Mouse (Mus musculus) limb, embryonic 15.5 days (tissue): ENCODE measurements around the gene B230217C12Rik. TPM values are rescaled to one million over a fixed set of nuclear protein-coding genes. Genes with fewer than 3 reads are reported as not detected.

Source experiments
- ATAC-seq: fragments of 200-750 bp; cut with Nextera tagmentation; 2 replicates; pipeline ENCODE4 v1.8.0; 2017; ENCODE audit warnings: low read depth, moderate TSS enrichment; ENCODE audit not compliant: insufficient number of reproducible peaks, low FRiP score, low TSS enrichment
- H3K27ac ChIP-seq: fragments of 300-500 bp; sonication (generic); 2 replicates; pipeline ENCODE4 v1.5.1; 2015; ENCODE audit warnings: moderate library complexity, mild to moderate bottlenecking, inconsistent platforms
- H3K27me3 ChIP-seq: fragments of 300-500 bp; sonication (generic); 2 replicates; pipeline ENCODE4 v1.6.1; 2015; ENCODE audit warnings: inconsistent platforms
- H3K36me3 ChIP-seq: fragments of 300-500 bp; sonication (generic); 2 replicates; pipeline ENCODE4 v1.6.1; 2015; ENCODE audit warnings: inconsistent platforms
- H3K4me1 ChIP-seq: fragments of 300-500 bp; sonication (generic); 2 replicates; pipeline ENCODE4 v1.6.1; 2015; ENCODE audit warnings: inconsistent platforms
- H3K4me2 ChIP-seq: fragments of 300-500 bp; sonication (generic); 2 replicates; pipeline ENCODE4 v1.6.1; 2015; ENCODE audit warnings: mild to moderate bottlenecking, inconsistent platforms
- H3K4me3 ChIP-seq: fragments of 300-500 bp; sonication (generic); 2 replicates; pipeline ENCODE4 v1.5.1; 2015; ENCODE audit warnings: mild to moderate bottlenecking, inconsistent platforms
- H3K9ac ChIP-seq: fragments of 300-500 bp; sonication (generic); 2 replicates; pipeline ENCODE4 v1.6.1; 2015; ENCODE audit warnings: inconsistent platforms
- H3K9me3 ChIP-seq: fragments of 300-500 bp; sonication (generic); 2 replicates; pipeline ENCODE4 v1.6.1; 2016; ENCODE audit warnings: inconsistent platforms
- WGBS: fragments of 180-500 bp; shearing (Covaris S2); methylation state at CpG from one replicate; pipeline ENCODE4 v1.1.7; 2015; 5-methylcytosine and 5-hydroxymethylcytosine counted together
- polyA plus RNA-seq: library from polyadenylated mRNA; unstranded; fragments of >200 nt; fragmentation: Nextera tagmentation; extraction: Ambion mirVana; gene quantifications from 2 replicates; pipeline ENCODE4 v1.2.1, GENCODE M21; 2015

The B230217C12Rik gene
- polyA plus RNA-seq, 1 experiment from 2014 or later = 5.3 TPM

DNA sequence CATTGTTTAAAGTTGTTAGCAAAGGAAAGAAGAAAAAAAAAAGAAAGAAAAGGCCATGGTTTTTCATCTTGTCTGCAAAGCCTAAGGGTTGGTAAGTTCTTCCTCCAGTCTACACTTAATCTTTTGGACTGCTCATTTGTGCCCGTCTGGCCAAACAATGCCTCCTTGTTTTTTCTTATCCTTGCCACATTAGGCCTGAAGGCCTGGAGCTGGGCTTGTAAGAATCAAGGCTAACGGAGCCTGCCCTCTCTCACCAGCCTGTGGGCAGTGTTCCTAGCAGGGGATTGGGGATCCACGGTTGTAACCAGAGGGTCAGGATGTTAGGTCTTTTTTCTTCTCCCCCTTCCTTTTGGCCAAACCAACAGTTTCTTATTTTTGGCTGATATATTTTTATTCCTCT, 29.6 kb upstream of the B230217C12Rik start:
- 27% methylated on average over 3 of the region's 3 CpGs for WGBS
- Histone ChIP-seq H3K36me3 (peaks cover 61% of the 10 kb centered on the region), H3K4me3 (no peak overlapping the region)

GRCm38 (mm10) chr11:97811569-97812362, 28.8 kb upstream of the B230217C12Rik start:
- H3K9ac ChIP-seq = no peak overlapping the region
- peaks cover 68% of the 10 kb centered on the region for H3K36me3 ChIP-seq
- no peak for ATAC-seq
- H3K27ac ChIP-seq = no peak overlapping the region
- H3K4me2 ChIP-seq = no peak overlapping the region
- peaks cover 84% of the 10 kb centered on the region for H3K4me1 ChIP-seq
- no peaks in the 10 kb centered on the region for H3K9me3 ChIP-seq
- no peak overlapping the region for H3K4me3 ChIP-seq
- H3K27me3 ChIP-seq = no peaks in the 10 kb centered on the region
- WGBS = 53% methylated on average over 12 of the region's 13 CpGs

More for the DNA sequence above, 29.6 kb upstream of the B230217C12Rik start:
- Histone ChIP-seq H3K4me2 (no peak overlapping the region), H3K9me3 (no peaks in the 10 kb centered on the region), H3K4me1 (peaks cover 87% of the 10 kb centered on the region), H3K9ac (no peak overlapping the region), H3K27ac (no peak overlapping the region), H3K27me3 (no peaks in the 10 kb centered on the region)
- ATAC-seq = no peak

DNA sequence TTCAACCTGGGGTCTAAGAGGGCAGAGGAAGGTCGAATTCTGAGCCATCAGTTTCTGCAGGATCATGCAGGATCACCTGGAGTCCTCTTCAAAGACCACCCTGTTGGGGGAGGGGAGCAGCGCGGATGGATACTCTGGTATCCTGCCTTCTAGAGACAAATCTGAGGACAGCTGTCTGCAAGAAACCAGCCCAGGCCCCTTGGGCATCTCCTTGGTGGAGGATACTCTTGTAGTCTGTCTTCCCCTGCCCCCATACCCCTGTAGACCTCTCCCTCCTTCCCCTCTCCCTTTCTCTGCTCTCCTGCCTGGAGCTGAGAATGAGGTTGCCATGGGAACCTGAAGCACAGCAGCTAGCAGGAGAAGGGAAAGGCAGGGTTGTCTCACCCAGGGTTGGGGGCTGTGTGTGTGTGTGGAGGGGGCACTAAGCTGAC, 28.1 kb upstream of the B230217C12Rik start:
- peaks cover 69% of the 10 kb centered on the region for H3K36me3 ChIP-seq
- 0 out of 2 replicates have a peak overlapping the region, but pooled peaks have one; percentile 1 for H3K27ac ChIP-seq
- H3K9me3 ChIP-seq = no peaks in the 10 kb centered on the region
- H3K27me3 ChIP-seq = no peaks in the 10 kb centered on the region
- WGBS = 37% methylated on average over 3 of the region's 3 CpGs
- no peak overlapping the region for H3K4me3 ChIP-seq
- H3K9ac ChIP-seq = no peak overlapping the region
- ATAC-seq = no peak
- peaks cover 87% of the 10 kb centered on the region for H3K4me1 ChIP-seq
- no peak overlapping the region for H3K4me2 ChIP-seq

DNA sequence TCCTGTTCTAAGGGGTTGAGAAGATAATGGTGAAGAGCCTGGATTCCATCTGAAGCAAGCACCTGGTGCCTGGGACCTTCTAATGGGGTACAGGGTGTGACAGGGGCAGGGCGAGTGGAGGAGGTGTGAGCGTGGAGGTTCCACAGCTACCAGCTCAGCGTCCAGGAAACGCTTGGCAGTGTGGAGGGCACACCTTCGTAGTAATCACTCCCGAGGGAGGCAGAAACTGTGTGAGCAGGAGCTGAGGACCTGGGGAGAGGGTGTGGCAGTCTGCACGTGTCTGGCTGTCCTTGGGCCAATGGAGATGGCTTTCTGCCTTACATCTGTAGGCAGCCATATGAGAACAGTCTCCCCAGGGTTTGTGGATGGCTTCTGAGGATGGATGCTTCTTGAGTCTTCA, 27.5 kb upstream of the B230217C12Rik start:
- H3K4me1 ChIP-seq = peaks cover 87% of the 10 kb centered on the region
- H3K4me2 ChIP-seq = no peak overlapping the region
- peaks cover 69% of the 10 kb centered on the region for H3K36me3 ChIP-seq
- H3K4me3 ChIP-seq = no peak overlapping the region
- WGBS = 41% methylated on average over 7 of the region's 7 CpGs
- no peak overlapping the region for H3K9ac ChIP-seq
- no peak for ATAC-seq
- H3K9me3 ChIP-seq = no peaks in the 10 kb centered on the region
- no peak overlapping the region for H3K27ac ChIP-seq
- no peaks in the 10 kb centered on the region for H3K27me3 ChIP-seq

GRCm38 (mm10) chr11:97813746-97814515, 26.6 kb upstream of the B230217C12Rik start:
- H3K4me3 ChIP-seq = no peak overlapping the region
- peaks cover 68% of the 10 kb centered on the region for H3K36me3 ChIP-seq
- H3K4me1 ChIP-seq = peaks cover 87% of the 10 kb centered on the region
- no peaks in the 10 kb centered on the region for H3K9me3 ChIP-seq
- H3K9ac ChIP-seq = no peak overlapping the region
- H3K4me2 ChIP-seq = no peak overlapping the region
- WGBS = 76% methylated on average over 17 of the region's 17 CpGs
- H3K27ac ChIP-seq = no peak overlapping the region
- H3K27me3 ChIP-seq = no peaks in the 10 kb centered on the region
- ATAC-seq = no peak

DNA sequence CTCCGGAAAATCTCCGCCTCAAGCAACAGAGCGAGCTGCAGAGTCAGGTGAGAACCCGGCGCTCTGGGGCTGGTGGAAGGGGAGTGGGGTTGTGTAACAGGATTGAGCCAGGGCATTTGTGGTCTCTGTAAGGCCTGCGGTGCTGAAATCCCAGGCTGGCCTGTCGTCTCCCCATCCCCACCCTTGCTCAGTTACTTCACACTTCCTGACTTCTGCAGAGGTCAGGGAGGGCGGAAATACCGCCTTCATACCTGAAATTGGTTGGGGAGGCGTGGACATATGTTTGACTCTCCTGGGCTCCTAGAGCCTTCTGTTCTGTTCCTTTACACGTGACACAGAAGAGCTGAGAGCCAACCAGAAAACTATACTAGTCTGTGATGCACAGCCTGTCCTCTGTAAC, 24.8 kb upstream of the B230217C12Rik start:
- Histone ChIP-seq H3K9me3 (no peaks in the 10 kb centered on the region), H3K36me3 (peaks cover 65% of the 10 kb centered on the region), H3K27me3 (no peaks in the 10 kb centered on the region), H3K4me1 (peaks cover 77% of the 10 kb centered on the region), H3K9ac (no peak overlapping the region), H3K27ac (0 out of 2 replicates have a peak overlapping the region, but pooled peaks have one; percentile 7), H3K4me2 (no peak overlapping the region), H3K4me3 (no peak overlapping the region)
- WGBS = 55% methylated on average over 11 of the region's 11 CpGs
- ATAC-seq = no peak

DNA sequence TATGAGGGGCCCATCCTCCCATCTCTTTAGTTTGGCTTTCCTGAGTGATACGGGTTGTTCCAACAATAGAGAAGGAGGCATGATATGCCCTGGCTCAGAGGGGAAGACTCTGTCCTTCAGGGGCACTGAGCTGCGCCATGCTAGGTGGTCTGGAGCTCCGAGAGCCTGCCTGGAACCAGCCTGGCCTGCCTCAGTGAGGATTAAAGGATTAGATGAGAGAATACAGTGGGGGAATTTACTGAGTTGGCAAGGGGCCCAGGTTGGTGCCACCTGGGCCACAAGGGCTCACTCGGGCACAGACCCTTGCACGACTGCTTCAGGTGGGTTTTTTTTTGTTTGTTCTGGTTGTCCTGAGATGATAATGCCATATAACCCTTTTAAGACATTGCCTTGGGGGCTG, 24.4 kb upstream of the B230217C12Rik start:
- H3K9ac ChIP-seq = no peak overlapping the region
- 0 out of 2 replicates have a peak overlapping the region, but pooled peaks have one; percentile 7 for H3K27ac ChIP-seq
- no peak overlapping the region for H3K4me3 ChIP-seq
- H3K27me3 ChIP-seq = no peaks in the 10 kb centered on the region
- 51% methylated on average over 5 of the region's 5 CpGs for WGBS
- peaks cover 77% of the 10 kb centered on the region for H3K4me1 ChIP-seq
- H3K9me3 ChIP-seq = no peaks in the 10 kb centered on the region
- H3K36me3 ChIP-seq = peaks cover 70% of the 10 kb centered on the region
- no peak overlapping the region for H3K4me2 ChIP-seq
- no peak for ATAC-seq

DNA sequence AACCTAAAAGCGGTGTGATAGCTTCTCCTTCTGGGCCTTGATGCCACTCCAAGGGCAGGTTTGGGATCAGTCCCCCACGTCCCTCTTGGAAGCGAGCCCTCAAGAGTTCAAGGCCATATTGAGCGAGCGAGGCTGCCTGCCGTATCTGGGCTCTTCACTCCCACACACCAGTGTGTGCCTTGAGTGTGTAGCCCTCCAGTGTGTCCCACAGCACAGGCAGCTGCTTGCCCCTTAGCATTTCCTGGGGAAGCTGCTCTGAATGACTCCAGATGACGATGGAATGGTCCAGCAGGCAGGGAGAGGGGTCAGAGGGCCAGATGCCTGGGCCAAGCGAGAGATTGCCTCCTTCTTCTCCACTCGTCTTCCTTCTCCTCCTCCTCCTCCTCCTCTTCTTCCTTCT, 23.7 kb upstream of the B230217C12Rik start:
- H3K9ac ChIP-seq = no peak overlapping the region
- peaks cover 70% of the 10 kb centered on the region for H3K4me1 ChIP-seq
- no peak for ATAC-seq
- no peaks in the 10 kb centered on the region for H3K9me3 ChIP-seq
- peak overlapping the region; percentile 17 for H3K27ac ChIP-seq
- H3K36me3 ChIP-seq = peaks cover 77% of the 10 kb centered on the region
- no peak overlapping the region for H3K4me2 ChIP-seq
- no peaks in the 10 kb centered on the region for H3K27me3 ChIP-seq
- H3K4me3 ChIP-seq = no peak overlapping the region
- WGBS = 52% methylated on average over 9 of the region's 9 CpGs

- H3K27ac ChIP-seq = no peak overlapping the region
- H3K9me3 ChIP-seq = no peaks in the 10 kb centered on the region
- no peaks in the 10 kb centered on the region for H3K27me3 ChIP-seq
- H3K36me3 ChIP-seq = peaks cover 77% of the 10 kb centered on the region
- H3K9ac ChIP-seq = no peak overlapping the region
- WGBS = 38% methylated on average over 5 of the region's 5 CpGs
- no peak overlapping the region for H3K4me3 ChIP-seq
- no peak for ATAC-seq
- no peak overlapping the region for H3K4me2 ChIP-seq
- peaks cover 66% of the 10 kb centered on the region for H3K4me1 ChIP-seq
These were observed 23.2 kb upstream of the B230217C12Rik start for GRCm38 (mm10) chr11:97817379-97817778.

DNA sequence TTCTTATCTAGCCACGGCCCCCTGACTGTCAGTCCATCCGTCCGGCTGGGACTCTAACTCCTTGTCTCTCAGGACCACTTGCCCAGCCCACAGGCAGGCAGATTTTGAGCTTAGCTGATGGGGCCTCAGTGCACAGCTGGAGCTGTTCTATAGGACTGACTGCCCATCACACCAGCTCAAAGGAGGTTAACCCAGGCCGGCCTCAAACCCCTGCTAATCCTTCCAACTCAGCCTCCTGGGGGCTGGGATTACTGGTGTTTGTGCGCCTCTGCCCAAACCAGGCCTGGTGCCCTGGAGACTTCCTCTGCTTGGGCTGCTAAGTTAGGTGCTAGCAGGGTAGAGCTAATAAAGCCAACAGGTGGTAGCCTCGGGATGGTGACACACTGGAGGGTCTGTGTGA, 22.6 kb upstream of the B230217C12Rik start:
- H3K27ac ChIP-seq = 0 out of 2 replicates have a peak overlapping the region, but pooled peaks have one; percentile 38
- H3K9me3 ChIP-seq = no peaks in the 10 kb centered on the region
- H3K4me3 ChIP-seq = no peak overlapping the region
- H3K36me3 ChIP-seq = peaks cover 78% of the 10 kb centered on the region
- 50% methylated on average over 6 of the region's 6 CpGs for WGBS
- ATAC-seq = no peak
- H3K4me2 ChIP-seq = no peak overlapping the region
- H3K9ac ChIP-seq = no peak overlapping the region
- H3K4me1 ChIP-seq = peaks cover 59% of the 10 kb centered on the region
- no peaks in the 10 kb centered on the region for H3K27me3 ChIP-seq

GRCm38 (mm10) chr11:97818571-97818970, 22.0 kb upstream of the B230217C12Rik start:
- no peak overlapping the region for H3K4me2 ChIP-seq
- H3K36me3 ChIP-seq = peaks cover 78% of the 10 kb centered on the region
- no peak overlapping the region for H3K9ac ChIP-seq
- no peaks in the 10 kb centered on the region for H3K27me3 ChIP-seq
- H3K27ac ChIP-seq = peak overlapping the region; percentile 38; the same call in 1 of the 2 replicates
- H3K4me1 ChIP-seq = peaks cover 54% of the 10 kb centered on the region
- WGBS = 9% methylated on average over 4 of the region's 4 CpGs
- H3K4me3 ChIP-seq = no peak overlapping the region
- H3K9me3 ChIP-seq = no peaks in the 10 kb centered on the region
- ATAC-seq = no peak

DNA sequence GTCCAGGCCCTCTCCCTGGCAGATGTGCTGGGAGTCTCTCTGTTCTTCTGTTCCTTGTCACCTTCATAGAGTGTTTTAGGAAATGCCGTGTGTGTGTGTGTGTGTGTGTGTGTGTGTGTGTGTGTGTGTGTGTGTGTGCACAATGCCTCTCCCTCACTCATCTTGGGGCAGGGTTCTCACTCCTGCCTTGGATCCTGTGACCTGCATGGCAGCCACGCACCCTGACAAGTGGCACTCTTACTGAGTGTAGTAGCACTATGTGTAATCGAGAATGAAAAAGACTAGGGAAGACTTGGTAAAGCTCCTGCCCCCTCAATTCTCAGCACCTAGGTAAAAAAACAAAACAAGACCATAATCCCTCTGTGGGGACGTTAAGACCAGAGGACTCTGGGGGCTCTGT, 21.5 kb upstream of the B230217C12Rik start:
- no peaks in the 10 kb centered on the region for H3K9me3 ChIP-seq
- peaks cover 75% of the 10 kb centered on the region for H3K36me3 ChIP-seq
- H3K4me2 ChIP-seq = no peak overlapping the region
- no peak overlapping the region for H3K4me3 ChIP-seq
- 61% methylated on average over 4 of the region's 4 CpGs for WGBS
- H3K27ac ChIP-seq = peak overlapping the region; percentile 38; the same call in 1 of the 2 replicates
- ATAC-seq = no peak
- no peak overlapping the region for H3K9ac ChIP-seq
- H3K4me1 ChIP-seq = peaks cover 48% of the 10 kb centered on the region
- H3K27me3 ChIP-seq = no peaks in the 10 kb centered on the region
